Mouse (Mus musculus) heart, adult 2 months (tissue): ENCODE measurements around the gene Olfr875. TPM values are rescaled to one million over a fixed set of nuclear protein-coding genes. Genes with fewer than 3 reads are reported as not detected.
"Not testable (repeated sequence)": the region's sequence is repeated elsewhere in the genome, so short reads cannot be mapped to it uniquely, and the experiment has no call there.

ENCODE experiments used
- DNase-seq, 2 experiments: peaks; one replicate each; pipeline ENCODE4 v3.0.0; 2021
- H3K27ac ChIP-seq: fragments of 200-600 bp; 2 replicates; pipeline ENCODE4 v1.8.1; 2022
- H3K27me3 ChIP-seq: fragments of 200-500 bp; 2 replicates; pipeline ENCODE4 v1.6.1; 2012; ENCODE audit warnings: mild to moderate bottlenecking, low read length, inconsistent platforms, mixed read lengths; ENCODE audit not compliant: control insufficient read depth, insufficient read depth
- H3K36me3 ChIP-seq: fragments of 200-500 bp; 2 replicates; pipeline ENCODE4 v1.6.1; 2012; ENCODE audit warnings: low read length, inconsistent platforms; ENCODE audit not compliant: control insufficient read depth, insufficient read depth
- H3K4me1 ChIP-seq: fragments of 200-500 bp; 2 replicates; pipeline ENCODE4 v1.6.1; 2011; ENCODE audit warnings: low read length; ENCODE audit not compliant: control insufficient read depth, insufficient read depth
- H3K4me3 ChIP-seq: fragments of 200-600 bp; 2 replicates; pipeline ENCODE4 v1.8.1; 2022
- H3K79me2 ChIP-seq: fragments of 200-500 bp; replicated peaks from 2 replicates; pipeline ENCODE4 v1.6.1; 2012; ENCODE audit warnings: mild to moderate bottlenecking, inconsistent platforms, low read length, moderate library complexity, mixed read lengths; ENCODE audit not compliant: control insufficient read depth, insufficient read depth
- H3K9ac ChIP-seq: fragments of 200-500 bp; 2 replicates; pipeline ENCODE4 v1.6.1; 2012; ENCODE audit warnings: low read depth, mild to moderate bottlenecking, control low read depth, inconsistent platforms, low read length, mixed read lengths
- CTCF ChIP-seq: fragments of 200-600 bp; IDR thresholded peaks from 2 replicates; pipeline ENCODE4 v1.8.1; 2022; ENCODE audit warnings: antibody characterized with exemption, mild to moderate bottlenecking, moderate library complexity
- EP300 ChIP-seq: fragments of 200-500 bp; IDR thresholded peaks from 2 replicates; pipeline ENCODE4 v1.6.1; 2011; ENCODE audit warnings: low read depth, low read length, control low read depth; ENCODE audit not compliant: insufficient read depth
- POLR2A ChIP-seq: fragments of 200-500 bp; IDR thresholded peaks from 2 replicates; pipeline ENCODE4 v1.6.1; 2011; ENCODE audit warnings: mild to moderate bottlenecking, low read depth, low read length, control low read depth; ENCODE audit not compliant: insufficient read depth
- WGBS: fragments of 180-500 bp; shearing (Covaris S2); methylation state at CpG from one replicate; pipeline ENCODE4 v1.1.7; 2018; 5-methylcytosine and 5-hydroxymethylcytosine counted together
- intact Hi-C: fragments of 180-260 bp; cut with DNase I; formaldehyde crosslinking; loops from one replicate; pipeline ENCODE4 v1.15.1; 2025
- polyA plus RNA-seq: library from polyadenylated mRNA; depleted of rRNA; stranded (reverse); fragments of >200 nt; gene quantifications from 2 replicates; pipeline ENCODE4 v1.2.3, GENCODE M21; 2012
- total RNA-seq, 2 experiments: library from RNA; stranded (reverse); gene quantifications; 2 replicates each; pipeline ENCODE4 v1.2.3; 2021

The Olfr875 gene
- total and polyA plus RNA-seq, 3 experiments = not detected

DNA sequence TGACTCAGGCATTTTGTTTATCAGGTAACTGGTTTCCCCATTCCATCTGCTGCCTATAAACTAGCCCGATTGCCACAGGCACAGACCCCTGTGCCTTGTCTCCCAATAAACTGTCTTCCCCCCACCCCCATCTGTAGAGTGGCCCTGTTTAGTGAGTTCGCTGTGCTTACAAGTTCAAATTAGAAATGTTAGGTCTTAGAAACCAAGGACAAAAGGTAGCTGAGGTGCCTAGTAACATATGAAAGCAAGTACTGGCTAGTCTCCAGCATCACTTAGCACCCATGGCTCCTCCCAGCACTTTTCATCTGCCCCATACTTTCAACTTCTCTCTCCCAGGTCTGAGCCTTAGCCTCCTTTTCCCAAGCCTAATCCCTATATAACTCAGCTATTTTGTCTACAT lies 9.9 kb upstream of the Olfr875 start:
- no peak for TF ChIP-seq POLR2A
- no peak for TF ChIP-seq EP300
- no peak for TF ChIP-seq CTCF

DNA sequence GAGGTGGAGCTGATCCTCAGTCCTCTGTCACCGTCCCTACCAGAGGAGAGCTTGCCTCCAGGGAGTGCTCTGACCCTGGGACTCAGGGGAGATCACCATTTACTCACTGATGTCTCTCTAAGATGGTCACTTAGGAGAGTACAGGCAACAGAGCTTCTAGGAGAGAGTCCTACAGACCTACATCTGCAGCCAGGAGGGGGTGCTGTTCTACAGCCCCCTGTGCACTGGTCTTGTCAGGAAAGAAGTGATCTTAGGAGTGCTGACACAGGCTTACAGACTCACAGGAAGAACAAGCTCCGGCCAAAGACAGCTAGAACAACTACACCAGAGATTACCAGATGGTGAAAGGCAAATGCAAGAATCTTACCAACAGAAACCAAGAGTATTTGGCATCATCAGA lies 9.1 kb upstream of the Olfr875 start:
- WGBS = 25% methylated on average over 2 of the region's 2 CpGs
- no peak for DNase-seq
- H3K4me1 ChIP-seq = no peaks in the 10 kb centered on the region

More for the DNA sequence above, 9.9 kb upstream of the Olfr875 start:
- no peaks in the 10 kb centered on the region for H3K79me2 ChIP-seq
- no peak overlapping the region for H3K9ac ChIP-seq
- H3K4me3 ChIP-seq = no peak overlapping the region
- H3K27me3 ChIP-seq = no peaks in the 10 kb centered on the region
- 83% methylated on average over 2 of the region's 2 CpGs for WGBS
- no peak for DNase-seq
- no peaks in the 10 kb centered on the region for H3K36me3 ChIP-seq
- no peaks in the 10 kb centered on the region for H3K4me1 ChIP-seq
- intact Hi-C loops = no loop called here
- no peak overlapping the region for H3K27ac ChIP-seq

DNA sequence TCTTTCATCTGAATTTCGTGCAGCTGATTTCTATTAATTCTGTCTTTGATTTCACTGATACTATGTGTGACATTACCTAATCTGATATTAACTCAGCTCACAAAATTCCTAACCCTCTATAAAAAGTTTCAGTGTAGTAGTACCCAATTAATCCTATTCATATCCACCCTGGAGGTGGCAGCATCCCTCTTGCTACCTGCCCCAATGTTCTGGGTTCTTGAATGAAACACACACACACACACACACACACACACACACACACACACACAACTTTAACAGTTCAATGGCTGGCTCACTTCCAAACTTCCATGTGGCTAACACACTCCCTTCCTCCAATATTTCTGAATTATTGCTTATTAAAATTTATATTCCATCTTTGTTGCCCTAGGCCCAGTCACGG lies 996 bp upstream of the Olfr875 start:
- Histone ChIP-seq H3K9ac (no peak overlapping the region), H3K27ac (no peak overlapping the region), H3K79me2 (no peaks in the 10 kb centered on the region), H3K4me3 (no peak overlapping the region), H3K27me3 (no peaks in the 10 kb centered on the region), H3K4me1 (no peaks in the 10 kb centered on the region), H3K36me3 (no peaks in the 10 kb centered on the region)
- TF ChIP-seq CTCF (no peak), EP300 (no peak), POLR2A (no peak)
- intact Hi-C loops = no loop called here
- no peak for DNase-seq
- whole genome bisulfite sequencing = 44% methylated on average over 2 of the region's 2 CpGs

More for the DNA sequence above, 9.1 kb upstream of the Olfr875 start:
- TF ChIP-seq CTCF (no peak), POLR2A (no peak), EP300 (no peak)
- no peaks in the 10 kb centered on the region for H3K79me2 ChIP-seq
- no peaks in the 10 kb centered on the region for H3K27me3 ChIP-seq
- H3K9ac ChIP-seq = no peak overlapping the region
- no peak overlapping the region for H3K4me3 ChIP-seq
- H3K27ac ChIP-seq = no peak overlapping the region
- intact Hi-C loops = no loop called here
- no peaks in the 10 kb centered on the region for H3K36me3 ChIP-seq

DNA sequence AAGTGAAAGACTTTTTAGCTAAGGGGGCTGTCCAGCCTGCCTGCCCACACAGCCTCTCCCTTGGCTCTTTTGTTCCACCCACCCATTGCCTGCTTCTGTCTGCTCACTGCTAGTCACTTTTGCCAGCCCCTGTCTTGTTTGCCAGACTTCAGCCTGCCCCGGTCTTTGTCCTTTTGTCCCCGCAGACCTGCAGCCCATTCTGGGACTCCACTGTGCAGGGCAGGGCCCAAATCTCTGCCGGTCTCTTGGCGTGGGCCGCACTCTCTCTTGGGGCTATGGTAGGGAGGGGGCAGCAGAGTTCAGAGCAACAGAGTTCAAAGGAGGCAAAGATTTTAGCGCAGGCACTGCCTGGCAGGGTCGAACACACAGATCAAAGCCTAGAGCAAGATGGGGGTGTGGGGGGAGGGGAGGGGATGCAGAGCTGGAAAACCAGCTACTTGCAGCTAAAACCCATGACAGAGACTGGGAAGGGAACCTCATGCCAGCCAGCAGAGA lies 11.2 kb downstream of the Olfr875 start:
- TF ChIP-seq EP300 = no peak
- no peak for TF ChIP-seq POLR2A
- no peak for TF ChIP-seq CTCF
- Histone ChIP-seq H3K27ac (no peak overlapping the region), H3K4me3 (no peak overlapping the region), H3K4me1 (no peaks in the 10 kb centered on the region), H3K9ac (no peak overlapping the region), H3K27me3 (no peaks in the 10 kb centered on the region), H3K36me3 (no peaks in the 10 kb centered on the region), H3K79me2 (no peaks in the 10 kb centered on the region)
- intact Hi-C loops = no loop called here
- WGBS = 8% methylated on average over 7 of the region's 7 CpGs
- DNase-seq = peak in 1 of 2 experiments; percentile 4

DNA sequence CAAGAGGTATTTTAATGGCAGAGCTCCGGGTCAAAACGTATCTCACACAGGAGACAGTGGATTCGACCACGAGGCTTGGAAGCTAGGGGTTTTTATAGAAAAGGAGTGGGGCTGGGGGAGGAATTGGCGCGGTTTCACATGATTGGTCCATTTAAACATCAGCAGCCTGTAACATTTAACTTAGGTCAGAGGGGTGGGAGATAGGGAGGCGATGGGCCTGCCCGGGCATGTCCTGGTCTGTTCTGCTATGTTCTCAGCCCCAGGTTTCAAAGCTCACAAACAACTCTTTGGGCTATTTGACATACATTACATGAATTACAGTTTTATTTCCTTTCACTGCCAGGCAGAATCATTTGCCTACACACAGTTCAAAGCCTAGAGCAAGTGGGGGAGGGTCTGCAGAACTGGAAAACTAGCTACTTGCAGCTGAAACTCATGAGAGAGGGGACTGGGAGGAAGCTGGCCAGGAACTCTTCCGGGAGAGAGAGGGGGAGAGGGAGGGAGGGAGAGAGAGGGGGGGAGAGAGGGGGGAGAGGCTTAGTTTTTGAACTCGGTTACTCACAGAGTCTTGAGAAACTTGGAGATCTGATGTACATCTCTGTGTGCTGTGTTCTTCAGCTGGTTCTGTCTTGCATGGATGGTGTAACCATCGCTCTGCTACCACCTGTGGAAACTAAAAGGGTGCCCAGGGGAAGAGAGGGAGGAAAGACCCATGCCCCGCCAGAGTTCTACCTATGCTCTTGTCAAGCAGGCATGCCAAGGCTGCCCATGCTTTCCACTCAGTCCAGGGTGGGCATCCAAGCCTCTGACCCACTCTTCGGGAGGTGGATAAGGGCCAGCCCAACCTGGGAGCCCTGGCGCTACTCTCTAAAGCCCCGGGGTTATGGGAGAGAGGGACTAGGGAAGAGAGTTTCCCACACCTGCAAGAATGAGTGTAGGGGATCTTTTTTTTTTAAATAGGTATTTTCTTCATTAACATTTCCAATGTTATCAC lies 12.0 kb downstream of the Olfr875 start:
- not testable (repeated sequence) for H3K4me3 ChIP-seq

DNA sequence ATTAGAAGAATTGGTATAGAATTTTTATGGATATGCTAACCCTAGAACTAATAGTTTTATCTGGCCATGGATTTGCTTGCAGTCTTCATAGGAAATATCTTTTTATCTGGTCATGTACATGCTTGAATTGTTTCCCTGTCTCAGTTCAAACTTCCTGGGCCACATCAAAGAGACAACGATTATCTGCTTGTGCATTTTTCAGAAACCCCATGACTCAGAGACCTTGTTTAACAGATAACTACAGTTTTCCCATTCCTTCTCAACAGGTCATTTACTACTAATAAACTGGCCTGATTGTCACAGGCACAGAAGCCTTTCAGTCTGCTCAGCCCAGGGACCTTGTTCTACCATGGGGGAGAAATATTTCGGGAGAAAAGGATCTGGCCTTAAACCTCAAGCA lies 14.8 kb downstream of the Olfr875 start:
- H3K27ac ChIP-seq = no peak overlapping the region
- no peak overlapping the region for H3K9ac ChIP-seq
- no peaks in the 10 kb centered on the region for H3K79me2 ChIP-seq
- H3K4me3 ChIP-seq = no peak overlapping the region
- WGBS = 40% methylated on average over 2 of the region's 2 CpGs
- TF ChIP-seq POLR2A (no peak), EP300 (no peak), CTCF (no peak)
- no peaks in the 10 kb centered on the region for H3K36me3 ChIP-seq
- H3K27me3 ChIP-seq = no peaks in the 10 kb centered on the region
- intact Hi-C loops = no loop called here
- no peaks in the 10 kb centered on the region for H3K4me1 ChIP-seq
- no peak for DNase-seq

More for the DNA sequence above, 12.0 kb downstream of the Olfr875 start:
- H3K4me1 ChIP-seq, H3K36me3 ChIP-seq, intact Hi-C loops, H3K27me3 ChIP-seq, H3K9ac ChIP-seq, DNase-seq, H3K27ac ChIP-seq, H3K79me2 ChIP-seq: not testable (repeated sequence)
- WGBS = 54% methylated on average over 13 of the region's 15 CpGs
